Mouse (Mus musculus): ENCODE measurements around the gene Vps26a.

DNA sequence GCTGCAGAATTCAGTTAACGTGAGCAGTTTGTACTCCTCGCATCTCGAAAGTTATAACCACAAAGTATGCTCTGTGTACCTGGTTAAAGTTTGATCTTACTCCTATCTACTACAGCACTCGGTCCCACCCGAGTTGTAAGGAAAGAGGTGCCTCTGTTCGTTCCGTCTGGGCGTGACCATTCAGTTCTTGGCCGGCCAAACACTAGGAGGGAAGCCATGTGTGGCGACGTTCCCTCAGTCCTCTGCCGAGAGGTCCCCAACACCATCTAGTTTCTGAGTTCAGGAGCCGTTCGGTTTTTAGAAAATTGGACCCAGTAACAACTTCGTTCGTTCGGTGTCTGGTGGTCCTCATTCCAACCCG lies 36.3 kb downstream of the Vps26a start:
- TF ChIP-seq POLR2A (IDR thresholded peaks at IDR 0.05; ENCODE audit: insufficient read length, low read depth) (no peak), CEBPB (IDR thresholded peaks at IDR 0.05; ENCODE audit: insufficient read depth, poor library complexity, severe bottlenecking) (no peak), POLR2AphosphoS2 (IDR thresholded peaks at IDR 0.05; ENCODE audit: insufficient read length, low read depth) (no peak), MYOG (IDR thresholded peaks at IDR 0.05; ENCODE audit: control insufficient read depth in 1 of 3, insufficient read depth in 1 of 3, insufficient read length in 2 of 3, low read depth in 2 of 3) (no peak)
